Mouse (Mus musculus) small intestine, adult 2 months (tissue): ENCODE results near the gene Rad54l.

Experiments used
- CTCF ChIP-seq: fragments of 200-500 bp; IDR thresholded peaks from 2 replicates; pipeline ENCODE4 v1.5.1; 2012; ENCODE audit warnings: low read depth, mild to moderate bottlenecking, control low read depth, inconsistent platforms, low read length, moderate library complexity, mixed read lengths; ENCODE audit not compliant: insufficient replicate concordance, insufficient read length; ENCODE audit errors: extremely low read depth
- POLR2A ChIP-seq: fragments of 200-500 bp; IDR thresholded peaks from 2 replicates; pipeline ENCODE4 v1.6.1; 2012; ENCODE audit warnings: low read depth, mild to moderate bottlenecking, control low read depth, inconsistent platforms, low read length, moderate library complexity

- TF ChIP-seq CTCF: no peak
- no peak for TF ChIP-seq POLR2A
Observed at GRCm38 (mm10) chr4:116077240-116078095, 46.0 kb downstream of the Rad54l start.
